Mouse (Mus musculus): ENCODE data around the gene Mcts1. TPM values are rescaled to one million over a fixed set of nuclear protein-coding genes. Genes with fewer than 3 reads are reported as not detected.

Gene Mcts1
- 24.7 TPM for polyA plus RNA-seq (2015; fragmentation: Illumina TruSeq; extraction: RNeasy Lipid Tissue Mini Kit (QIAGEN cat#74804); ENCODE audit: insufficient read depth, low read depth, low replicate concordance)

DNA sequence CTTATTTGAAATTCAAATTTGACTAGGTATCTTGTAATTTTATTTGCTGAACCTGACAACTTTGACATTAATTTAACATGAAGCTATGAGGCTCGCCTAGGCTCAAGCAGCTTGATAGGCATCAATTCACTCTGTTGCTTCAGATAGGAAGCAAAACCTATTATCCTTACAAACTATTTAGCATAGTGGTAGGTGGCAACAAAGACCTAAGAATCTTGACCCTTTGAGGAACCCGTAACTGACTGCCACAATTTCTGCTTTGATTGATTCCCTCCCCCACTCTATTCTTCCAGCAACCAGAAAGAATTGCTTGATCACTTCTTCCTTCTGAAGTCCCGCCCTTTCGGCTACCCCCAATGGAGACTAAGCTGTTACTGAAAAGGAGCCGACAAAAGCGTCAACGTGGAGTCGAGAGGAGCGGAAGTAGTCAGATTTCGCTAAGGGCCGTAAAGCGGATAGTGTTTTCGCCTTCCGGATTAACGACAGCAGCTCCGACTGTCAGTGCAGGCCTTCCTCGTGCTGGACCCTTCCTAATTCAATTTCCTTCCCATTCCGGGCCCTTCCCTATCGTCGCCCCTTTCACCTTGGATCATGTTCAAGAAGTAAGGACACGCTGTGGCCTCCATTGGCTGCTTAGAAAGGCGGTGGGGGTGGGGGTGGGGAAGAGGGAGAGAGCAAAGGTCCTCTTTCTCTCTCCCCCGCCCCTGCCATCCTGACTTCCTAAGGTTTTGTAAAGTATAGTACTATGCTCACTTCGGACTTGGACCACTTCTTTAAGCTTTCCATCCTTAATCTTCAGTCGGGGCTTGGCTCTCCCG, at the start of gene Mcts1:
TSS of gene Mcts1 (plus strand) at position 402 of the 818 bp plus-strand sequence.

DNA sequence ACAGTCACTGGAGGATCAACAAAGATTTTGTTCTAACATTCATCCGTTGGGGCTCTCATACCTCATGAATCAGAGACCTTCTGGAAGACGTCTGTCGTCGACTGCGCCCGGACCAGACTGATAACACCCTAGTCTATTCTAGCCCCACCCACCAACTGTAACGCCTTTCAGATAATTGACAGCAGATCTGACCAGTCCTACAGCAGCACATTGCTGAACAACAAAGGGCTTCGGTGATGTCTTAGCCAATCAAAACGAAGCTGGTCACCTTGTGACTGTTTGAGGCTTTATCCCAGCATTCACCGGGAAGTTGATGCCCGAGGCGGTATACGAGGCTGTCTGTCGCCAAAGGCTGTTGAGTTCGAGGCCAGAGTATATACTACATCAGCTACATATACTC, 24.3 kb upstream of the Mcts1 start, which contains the start of gene Cul4b:
TSS of gene Cul4b (minus strand) at position 119 of the 400 bp plus-strand sequence.

DNA sequence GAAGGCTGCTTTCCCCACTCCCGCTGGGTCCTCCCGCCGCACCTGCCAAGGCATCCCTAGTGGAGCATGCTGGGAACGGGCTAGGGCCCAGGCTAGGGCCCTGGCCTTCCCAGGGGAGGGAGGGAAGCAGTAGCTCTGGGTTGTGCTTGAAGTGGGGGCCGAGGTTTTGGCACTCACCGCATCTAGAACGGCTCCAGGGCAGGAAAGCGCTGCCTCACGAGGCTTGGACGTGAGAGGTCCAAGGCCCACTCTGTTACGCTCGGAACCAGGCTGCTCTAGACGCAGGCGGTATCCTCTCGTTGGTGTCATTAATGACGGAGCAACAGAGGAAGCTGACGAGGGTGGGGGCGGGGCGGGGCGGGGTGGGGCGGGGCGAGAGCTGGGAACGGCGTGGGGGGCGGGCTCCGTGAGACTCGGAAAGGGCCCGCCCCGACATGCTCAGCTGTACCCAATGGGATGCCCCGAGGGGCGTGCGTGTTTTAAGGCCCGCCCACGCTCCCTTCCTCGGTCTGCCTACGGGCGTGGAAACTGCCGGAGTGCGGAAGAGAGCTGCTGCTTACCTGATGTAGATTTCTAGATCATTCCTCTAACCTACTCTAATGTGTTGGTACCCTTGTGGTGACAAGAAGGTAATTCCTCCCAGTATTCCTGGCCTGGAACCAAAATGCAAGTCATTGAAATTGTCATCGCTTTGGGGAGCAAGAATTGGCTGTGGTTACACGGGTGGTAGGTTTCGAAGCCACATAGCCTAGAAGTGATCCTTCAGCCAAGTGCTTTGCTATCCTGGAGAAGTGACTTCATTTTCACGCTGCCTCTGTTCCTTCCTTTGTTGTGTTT, 34.6 kb downstream of the Mcts1 start, which contains the start of gene C1galt1c1:
TSS of gene C1galt1c1 (minus strand) at position 287 of the 837 bp plus-strand sequence.

Other genes starting within 250 kb of the Mcts1 start
- gene Lamp2, start 144.1 kb upstream of the Mcts1 start, polyA plus RNA-seq (2015; fragmentation: Illumina TruSeq; extraction: RNeasy Lipid Tissue Mini Kit (QIAGEN cat#74804); ENCODE audit: insufficient read depth, low read depth, low replicate concordance): 36.9 TPM
- gene Cul4b, start 24.4 kb upstream of the Mcts1 start, polyA plus RNA-seq (2015; fragmentation: Illumina TruSeq; extraction: RNeasy Lipid Tissue Mini Kit (QIAGEN cat#74804); ENCODE audit: insufficient read depth, low read depth, low replicate concordance): 5.2 TPM
- gene C1galt1c1, start 34.5 kb downstream of the Mcts1 start, polyA plus RNA-seq (2015; fragmentation: Illumina TruSeq; extraction: RNeasy Lipid Tissue Mini Kit (QIAGEN cat#74804); ENCODE audit: insufficient read depth, low read depth, low replicate concordance): 7.8 TPM
- not detected for gene 6030498E09Rik, start 172.1 kb downstream of the Mcts1 start, polyA plus RNA-seq (2015; fragmentation: Illumina TruSeq; extraction: RNeasy Lipid Tissue Mini Kit (QIAGEN cat#74804); ENCODE audit: insufficient read depth, low read depth, low replicate concordance)